Mouse (Mus musculus): Measurements from ENCODE around the gene Smco3. TPM values are rescaled to one million over a fixed set of nuclear protein-coding genes. Genes with fewer than 3 reads are reported as not detected.
A peak's percentile ranks its signal among the peaks of the same experiment; 100 is the strongest.

Smco3 gene
- total and polyA plus RNA-seq, 3 experiments = 0.38 TPM; not detected in 2

GRCm38 (mm10) chr6:136844903-136845302 lies 9.7 kb upstream of the Smco3 start:
- H3K4me1 ChIP-seq (ENCODE audit: insufficient read depth, low read depth, low read length) = peaks cover 13% of the 10 kb centered on the region
- DNase-seq (ENCODE audit: low spot score) (no peak), ATAC-seq (ENCODE audit: extremely low read depth, insufficient number of reproducible peaks, low FRiP score, poor library complexity, severe bottlenecking) (no peak)
- TF ChIP-seq GATA1 (IDR thresholded peaks at IDR 0.05; ENCODE audit: borderline replicate concordance, low read length) = no peak
- no peak for TF ChIP-seq CTCF (IDR thresholded peaks at IDR 0.05; ENCODE audit: low read depth, low read length)
- no peak for TF ChIP-seq POLR2AphosphoS5 (IDR thresholded peaks at IDR 0.05; ENCODE audit: insufficient replicate concordance, low read depth, low read length)
- no peak for TF ChIP-seq GATA2 (IDR thresholded peaks at IDR 0.05; ENCODE audit: borderline replicate concordance, low read depth, low read length)
- no peak for TF ChIP-seq TAL1 (conservative IDR thresholded peaks at IDR 0.05; ENCODE audit: low read depth, low read length)
- no peaks in the 10 kb centered on the region for H3K27me3 ChIP-seq (ENCODE audit: insufficient read depth, low read length)
- H3K4me3 ChIP-seq (ENCODE audit: low read depth, low read length) = no peak overlapping the region
- H3K36me3 ChIP-seq (replicated peaks) = peaks cover 29% of the 10 kb centered on the region
- peaks cover 1% of the 10 kb centered on the region; the same call in 1 of the 2 replicates for H3K9me3 ChIP-seq (replicated peaks)

- Histone ChIP-seq H3K9me3 (replicated peaks) (peaks cover 4% of the 10 kb centered on the region), H3K36me3 (replicated peaks) (no peaks in the 10 kb centered on the region), H3K27me3 (ENCODE audit: insufficient read depth, low read length) (peaks cover 4% of the 10 kb centered on the region), H3K4me1 (ENCODE audit: insufficient read depth, low read depth, low read length) (peaks cover 2% of the 10 kb centered on the region; the same call in 1 of the 2 replicates), H3K4me3 (ENCODE audit: low read depth, low read length) (no peak overlapping the region)
- DNase-seq (ENCODE audit: low spot score) (no peak), ATAC-seq (ENCODE audit: extremely low read depth, insufficient number of reproducible peaks, low FRiP score, poor library complexity, severe bottlenecking) (no peak)
- TF ChIP-seq CTCF (IDR thresholded peaks at IDR 0.05; ENCODE audit: low read depth, low read length) = no peak
- no peak for TF ChIP-seq POLR2AphosphoS5 (IDR thresholded peaks at IDR 0.05; ENCODE audit: insufficient replicate concordance, low read depth, low read length)
- no peak for TF ChIP-seq TAL1 (conservative IDR thresholded peaks at IDR 0.05; ENCODE audit: low read depth, low read length)
- no peak for TF ChIP-seq GATA2 (IDR thresholded peaks at IDR 0.05; ENCODE audit: borderline replicate concordance, low read depth, low read length)
- no peak for TF ChIP-seq GATA1 (IDR thresholded peaks at IDR 0.05; ENCODE audit: borderline replicate concordance, low read length)
Observed at GRCm38 (mm10) chr6:136837323-136837722, 2.1 kb upstream of the Smco3 start.

GRCm38 (mm10) chr6:136831712-136832111 lies 3.5 kb downstream of the Smco3 start:
- Histone ChIP-seq H3K4me3 (ENCODE audit: low read depth, low read length) (no peak overlapping the region), H3K4me1 (ENCODE audit: insufficient read depth, low read depth, low read length) (peaks cover 18% of the 10 kb centered on the region), H3K36me3 (replicated peaks) (no peaks in the 10 kb centered on the region), H3K27me3 (ENCODE audit: insufficient read depth, low read length) (peaks cover 4% of the 10 kb centered on the region), H3K9me3 (replicated peaks) (no peaks in the 10 kb centered on the region)
- TF ChIP-seq POLR2AphosphoS5 (IDR thresholded peaks at IDR 0.05; ENCODE audit: insufficient replicate concordance, low read depth, low read length) = no peak
- TF ChIP-seq TAL1 (conservative IDR thresholded peaks at IDR 0.05; ENCODE audit: low read depth, low read length) = no peak
- TF ChIP-seq GATA1 (IDR thresholded peaks at IDR 0.05; ENCODE audit: borderline replicate concordance, low read length) = no peak
- TF ChIP-seq GATA2 (IDR thresholded peaks at IDR 0.05; ENCODE audit: borderline replicate concordance, low read depth, low read length) = no peak
- TF ChIP-seq CTCF (IDR thresholded peaks at IDR 0.05; ENCODE audit: low read depth, low read length) = no peak
- no peak for DNase-seq (ENCODE audit: low spot score)
- no peak for ATAC-seq (ENCODE audit: extremely low read depth, insufficient number of reproducible peaks, low FRiP score, poor library complexity, severe bottlenecking)

DNA sequence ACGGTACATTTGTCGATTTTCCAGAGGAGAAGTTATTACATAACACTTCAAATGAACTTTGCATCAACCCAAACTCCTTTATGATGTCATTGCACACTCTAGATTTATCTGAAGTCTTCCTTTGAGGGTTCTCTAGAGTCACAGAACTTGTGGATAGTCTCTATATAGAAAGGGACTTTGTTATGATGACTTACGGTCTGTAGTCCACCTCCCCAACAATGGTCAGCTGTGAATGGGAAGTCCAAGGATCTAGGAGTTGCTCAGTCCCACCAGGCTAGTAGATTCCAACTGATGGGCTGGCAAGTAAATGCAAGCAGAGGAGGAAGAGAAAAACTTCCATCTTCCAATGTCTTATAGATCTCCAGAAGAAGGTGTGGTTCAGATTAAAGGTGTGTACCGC lies 6.6 kb downstream of the Smco3 start:
- ATAC-seq (ENCODE audit: extremely low read depth, insufficient number of reproducible peaks, low FRiP score, poor library complexity, severe bottlenecking) (no peak), DNase-seq (ENCODE audit: low spot score) (no peak)

DNA sequence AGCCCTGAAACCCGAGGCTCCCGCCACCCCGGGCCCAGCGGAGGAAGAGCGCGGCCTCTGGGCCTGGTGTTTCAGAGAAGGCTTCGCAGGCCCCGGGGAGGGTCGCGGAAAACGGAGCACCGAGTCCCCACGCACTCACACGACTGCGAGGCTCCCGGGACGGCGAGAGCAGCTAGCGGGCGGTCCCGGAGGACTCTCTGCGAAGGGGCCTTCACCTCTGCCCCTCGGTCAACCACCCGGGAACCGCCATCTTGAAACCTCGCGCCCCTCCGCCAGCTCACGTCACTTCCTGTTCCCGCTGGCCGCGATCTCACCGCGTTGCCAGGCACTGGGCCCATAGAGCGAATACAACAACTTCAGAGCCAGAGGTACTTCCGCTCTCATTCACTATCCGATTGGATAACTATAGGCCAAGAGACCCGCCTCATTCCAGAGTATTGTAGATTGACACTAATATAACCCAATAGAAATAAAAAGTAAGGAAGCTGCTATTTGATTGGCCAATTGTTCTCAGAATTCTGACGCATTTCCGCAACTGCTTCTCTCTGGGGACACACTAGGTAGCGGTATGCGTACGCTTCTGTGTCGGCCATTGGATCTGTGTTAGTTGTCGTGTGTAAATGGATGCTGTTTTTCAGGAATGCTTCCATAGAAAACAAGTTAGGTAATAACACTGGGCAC lies 7.2 kb downstream of the Smco3 start, which contains the start of gene Wbp11:
Wbp11 (minus strand) TSS at position 353 of the 681 bp plus-strand sequence.
- DNase-seq (ENCODE audit: low spot score) (peak; percentile 91), ATAC-seq (ENCODE audit: extremely low read depth, insufficient number of reproducible peaks, low FRiP score, poor library complexity, severe bottlenecking) (peak; percentile 99)
- peaks cover 22% of the 10 kb centered on the region for H3K36me3 ChIP-seq (replicated peaks)
- no peaks in the 10 kb centered on the region for H3K27me3 ChIP-seq (ENCODE audit: insufficient read depth, low read length)
- H3K4me3 ChIP-seq (ENCODE audit: low read depth, low read length) = peak within 1 kb of the TSS; percentile 93
- peaks cover 32% of the 10 kb centered on the region for H3K4me1 ChIP-seq (ENCODE audit: insufficient read depth, low read depth, low read length)
- TF ChIP-seq POLR2AphosphoS5 (IDR thresholded peaks at IDR 0.05; ENCODE audit: insufficient replicate concordance, low read depth, low read length) = no peak
- TF ChIP-seq GATA2 (IDR thresholded peaks at IDR 0.05; ENCODE audit: borderline replicate concordance, low read depth, low read length) = no peak
- no peak for TF ChIP-seq TAL1 (conservative IDR thresholded peaks at IDR 0.05; ENCODE audit: low read depth, low read length)
- no peak for TF ChIP-seq CTCF (IDR thresholded peaks at IDR 0.05; ENCODE audit: low read depth, low read length)
- no peak for TF ChIP-seq GATA1 (IDR thresholded peaks at IDR 0.05; ENCODE audit: borderline replicate concordance, low read length)
- no peaks in the 10 kb centered on the region for H3K9me3 ChIP-seq (replicated peaks)

More for the DNA sequence above, 6.6 kb downstream of the Smco3 start:
- Histone ChIP-seq H3K9me3 (replicated peaks) (no peaks in the 10 kb centered on the region), H3K36me3 (replicated peaks) (peaks cover 20% of the 10 kb centered on the region), H3K4me3 (ENCODE audit: low read depth, low read length) (peak overlapping the region; percentile 68), H3K27me3 (ENCODE audit: insufficient read depth, low read length) (no peaks in the 10 kb centered on the region), H3K4me1 (ENCODE audit: insufficient read depth, low read depth, low read length) (peaks cover 32% of the 10 kb centered on the region)
- TF ChIP-seq POLR2AphosphoS5 (IDR thresholded peaks at IDR 0.05; ENCODE audit: insufficient replicate concordance, low read depth, low read length) = no peak
- TF ChIP-seq GATA1 (IDR thresholded peaks at IDR 0.05; ENCODE audit: borderline replicate concordance, low read length) = no peak
- TF ChIP-seq CTCF (IDR thresholded peaks at IDR 0.05; ENCODE audit: low read depth, low read length) = no peak
- TF ChIP-seq GATA2 (IDR thresholded peaks at IDR 0.05; ENCODE audit: borderline replicate concordance, low read depth, low read length) = no peak
- TF ChIP-seq TAL1 (conservative IDR thresholded peaks at IDR 0.05; ENCODE audit: low read depth, low read length) = no peak

DNA sequence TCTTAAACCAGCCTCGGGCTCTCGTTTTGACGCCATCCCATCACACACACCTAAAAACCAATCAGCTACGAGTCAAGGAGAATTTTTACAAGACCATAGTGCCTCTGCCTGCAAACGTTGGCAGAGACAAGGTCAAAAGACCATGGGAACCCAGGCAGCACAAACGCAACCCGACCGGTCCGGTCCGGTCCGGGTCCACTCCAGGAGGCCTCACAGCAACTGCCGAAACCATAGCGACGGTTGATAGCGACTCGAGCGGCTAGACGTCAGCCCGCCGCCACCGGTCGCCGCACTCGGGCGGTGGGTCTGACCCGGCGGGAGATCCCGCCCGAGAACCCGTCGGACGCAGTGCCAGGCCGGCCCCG lies 7.8 kb downstream of the Smco3 start, which contains the start of gene BC049715:
BC049715 (plus strand) TSS at position 111 of the 365 bp plus-strand sequence.
- Histone ChIP-seq H3K4me3 (ENCODE audit: low read depth, low read length) (peak within 1 kb of the TSS; percentile 93), H3K27me3 (ENCODE audit: insufficient read depth, low read length) (no peaks in the 10 kb centered on the region), H3K4me1 (ENCODE audit: insufficient read depth, low read depth, low read length) (peaks cover 33% of the 10 kb centered on the region), H3K36me3 (replicated peaks) (peaks cover 27% of the 10 kb centered on the region), H3K9me3 (replicated peaks) (no peaks in the 10 kb centered on the region)
- TF ChIP-seq GATA1 (IDR thresholded peaks at IDR 0.05; ENCODE audit: borderline replicate concordance, low read length) (no peak), TAL1 (conservative IDR thresholded peaks at IDR 0.05; ENCODE audit: low read depth, low read length) (no peak), POLR2AphosphoS5 (IDR thresholded peaks at IDR 0.05; ENCODE audit: insufficient replicate concordance, low read depth, low read length) (no peak), CTCF (IDR thresholded peaks at IDR 0.05; ENCODE audit: low read depth, low read length) (no peak)
- DNase-seq (ENCODE audit: low spot score) = no peak
- ATAC-seq (ENCODE audit: extremely low read depth, insufficient number of reproducible peaks, low FRiP score, poor library complexity, severe bottlenecking) = no peak

All from G1E (cell line).